Mouse (Mus musculus) cortical plate, adult 2 months (tissue): ENCODE data around the gene Entpd3.

ENCODE experiments used
- CTCF ChIP-seq: fragments of 200-500 bp; IDR thresholded peaks from 2 replicates; pipeline ENCODE4 v1.5.1; 2011; ENCODE audit warnings: mild to moderate bottlenecking, control low read depth, low read length; ENCODE audit not compliant: insufficient read depth; ENCODE audit errors: extremely low read depth
- POLR2A ChIP-seq: fragments of 200-500 bp; IDR thresholded peaks from 2 replicates; pipeline ENCODE4 v1.6.1; 2011; ENCODE audit warnings: mild to moderate bottlenecking, low read length, control low read depth; ENCODE audit not compliant: insufficient read depth; ENCODE audit errors: extremely low read depth

- TF ChIP-seq POLR2A: no peak
- TF ChIP-seq CTCF: no peak
These were observed 30.7 kb downstream of the Entpd3 start for GRCm38 (mm10) chr9:120570334-120570725.
